Mouse (Mus musculus) limb, embryonic 15.5 days (tissue): ENCODE measurements around the gene Gm14190. TPM values are rescaled to one million over a fixed set of nuclear protein-coding genes. Genes with fewer than 3 reads are reported as not detected.
"Not testable (repeated sequence)": the region's sequence is repeated elsewhere in the genome, so short reads cannot be mapped to it uniquely, and the experiment has no call there.

Source experiments
- ATAC-seq: fragments of 200-750 bp; cut with Nextera tagmentation; 2 replicates; pipeline ENCODE4 v1.8.0; 2017; ENCODE audit warnings: low read depth, moderate TSS enrichment; ENCODE audit not compliant: insufficient number of reproducible peaks, low FRiP score, low TSS enrichment
- H3K27ac ChIP-seq: fragments of 300-500 bp; sonication (generic); 2 replicates; pipeline ENCODE4 v1.5.1; 2015; ENCODE audit warnings: moderate library complexity, mild to moderate bottlenecking, inconsistent platforms
- H3K27me3 ChIP-seq: fragments of 300-500 bp; sonication (generic); 2 replicates; pipeline ENCODE4 v1.6.1; 2015; ENCODE audit warnings: inconsistent platforms
- H3K36me3 ChIP-seq: fragments of 300-500 bp; sonication (generic); 2 replicates; pipeline ENCODE4 v1.6.1; 2015; ENCODE audit warnings: inconsistent platforms
- H3K4me1 ChIP-seq: fragments of 300-500 bp; sonication (generic); 2 replicates; pipeline ENCODE4 v1.6.1; 2015; ENCODE audit warnings: inconsistent platforms
- H3K4me2 ChIP-seq: fragments of 300-500 bp; sonication (generic); 2 replicates; pipeline ENCODE4 v1.6.1; 2015; ENCODE audit warnings: mild to moderate bottlenecking, inconsistent platforms
- H3K4me3 ChIP-seq: fragments of 300-500 bp; sonication (generic); 2 replicates; pipeline ENCODE4 v1.5.1; 2015; ENCODE audit warnings: mild to moderate bottlenecking, inconsistent platforms
- H3K9ac ChIP-seq: fragments of 300-500 bp; sonication (generic); 2 replicates; pipeline ENCODE4 v1.6.1; 2015; ENCODE audit warnings: inconsistent platforms
- H3K9me3 ChIP-seq: fragments of 300-500 bp; sonication (generic); 2 replicates; pipeline ENCODE4 v1.6.1; 2016; ENCODE audit warnings: inconsistent platforms
- WGBS: fragments of 180-500 bp; shearing (Covaris S2); methylation state at CpG from one replicate; pipeline ENCODE4 v1.1.7; 2015; 5-methylcytosine and 5-hydroxymethylcytosine counted together
- polyA plus RNA-seq: library from polyadenylated mRNA; unstranded; fragments of >200 nt; fragmentation: Nextera tagmentation; extraction: Ambion mirVana; gene quantifications from 2 replicates; pipeline ENCODE4 v1.2.1, GENCODE M21; 2015

The Gm14190 gene
- polyA plus RNA-seq, 1 experiment from 2014 or later, result not detected

DNA sequence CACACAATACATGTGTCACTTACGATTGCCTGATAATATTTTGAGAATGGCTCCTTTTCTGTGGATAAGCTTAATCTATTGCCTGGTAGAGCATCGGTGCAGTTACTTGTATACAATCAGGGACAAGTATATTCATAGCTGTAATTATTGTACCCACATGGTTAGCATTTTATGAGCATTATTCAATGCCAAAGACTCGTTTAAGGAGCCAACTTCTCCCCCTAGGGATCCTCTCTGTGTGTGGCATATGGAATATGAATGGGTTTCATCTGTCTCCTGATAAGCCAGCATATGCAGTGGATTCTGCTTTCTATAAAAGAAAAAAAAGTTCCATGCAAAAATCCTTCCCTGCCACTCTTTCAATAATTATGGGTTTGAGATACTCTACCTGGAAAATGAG lies 46.2 kb downstream of the Gm14190 start:
- no peaks in the 10 kb centered on the region for H3K4me1 ChIP-seq
- H3K27ac ChIP-seq, result no peak overlapping the region
- no peak overlapping the region for H3K9ac ChIP-seq
- H3K4me2 ChIP-seq, result no peak overlapping the region
- H3K36me3 ChIP-seq, result no peaks in the 10 kb centered on the region
- no peaks in the 10 kb centered on the region for H3K27me3 ChIP-seq
- ATAC-seq, result no peak
- no peak overlapping the region for H3K4me3 ChIP-seq
- no peaks in the 10 kb centered on the region for H3K9me3 ChIP-seq
- WGBS, result 61% methylated on average over 3 of the region's 3 CpGs

DNA sequence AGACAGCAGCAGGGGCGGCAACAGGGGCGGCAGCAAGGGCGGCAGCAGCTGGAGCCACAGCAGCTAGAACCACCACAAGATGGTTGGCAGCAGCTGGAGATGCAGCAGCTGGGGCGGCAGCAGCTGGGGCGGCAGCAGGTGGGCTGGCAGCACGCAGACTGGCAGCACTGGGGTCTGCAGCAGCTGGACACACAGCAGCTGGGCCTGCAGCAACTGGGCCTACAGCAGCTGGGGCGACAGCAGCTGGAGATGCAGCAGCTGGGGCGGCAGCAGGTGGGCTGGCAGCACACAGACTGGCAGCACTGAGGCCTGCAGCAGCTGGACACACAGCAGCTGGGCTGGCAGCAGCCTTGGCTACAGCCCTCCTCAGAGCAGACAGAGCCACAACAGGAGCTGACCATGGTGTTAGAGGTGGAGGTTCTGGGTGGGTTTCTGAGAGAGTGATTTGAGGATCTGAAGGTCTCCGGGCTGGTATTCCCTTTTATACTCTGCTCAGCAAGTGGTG lies 46.9 kb downstream of the Gm14190 start, which contains the start of gene Krtap4-7:
Gene Krtap4-7 (minus strand): TSS at position 455 of the 505 bp plus-strand sequence.
- H3K4me2 ChIP-seq, H3K4me1 ChIP-seq, H3K27me3 ChIP-seq, H3K9ac ChIP-seq, H3K4me3 ChIP-seq, H3K36me3 ChIP-seq, ATAC-seq, H3K27ac ChIP-seq, H3K9me3 ChIP-seq: not testable (repeated sequence)
- WGBS, result 76% methylated on average over 9 of the region's 9 CpGs

DNA sequence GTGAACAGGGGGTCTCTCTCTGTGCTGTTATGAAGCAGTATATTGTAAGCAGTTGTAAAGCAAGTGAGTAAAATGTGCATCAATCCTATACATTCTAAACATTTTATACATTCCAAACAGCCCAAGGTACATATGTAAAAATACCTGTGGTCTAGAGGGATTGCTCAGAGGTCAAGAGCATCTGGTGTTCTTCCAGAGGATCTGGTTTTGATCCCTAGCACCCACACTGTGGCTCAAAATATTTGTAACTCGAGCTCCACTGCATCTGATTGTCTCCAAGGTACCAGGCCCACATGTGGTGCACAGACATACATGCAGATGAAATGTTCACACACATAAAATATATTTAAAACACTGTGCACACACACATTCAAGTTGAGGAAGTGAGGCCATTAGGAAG lies 49.6 kb downstream of the Gm14190 start:
- H3K4me1 ChIP-seq, result no peaks in the 10 kb centered on the region
- no peak overlapping the region for H3K4me2 ChIP-seq
- ATAC-seq, result no peak
- 15% methylated on average over 1 of the region's 1 CpGs for WGBS
- no peak overlapping the region for H3K27ac ChIP-seq
- no peaks in the 10 kb centered on the region for H3K27me3 ChIP-seq
- H3K9ac ChIP-seq, result no peak overlapping the region
- H3K9me3 ChIP-seq, result no peaks in the 10 kb centered on the region
- no peak overlapping the region for H3K4me3 ChIP-seq
- H3K36me3 ChIP-seq, result no peaks in the 10 kb centered on the region

Other genes starting within 250 kb of the Gm14190 start
- 23.0 and 24.2 TPM in 2 replicates for gene Krt23, start 197.6 kb downstream of the Gm14190 start, polyA plus RNA-seq
- 0.15 TPM in 1 of 2 replicates, not detected in the other for gene Krt39, start 169.4 kb downstream of the Gm14190 start, polyA plus RNA-seq
- not detected in 2 replicates for gene Krt40, start 147.6 kb downstream of the Gm14190 start, polyA plus RNA-seq
- gene Krtap3-3, start 139.9 kb downstream of the Gm14190 start, polyA plus RNA-seq, result 4.0 and 5.6 TPM in 2 replicates
- gene Krtap3-2, start 133.9 kb downstream of the Gm14190 start, polyA plus RNA-seq, result 0.24 TPM in 1 of 2 replicates, not detected in the other
- not detected in 2 replicates for gene Gm11939, start 131.3 kb downstream of the Gm14190 start, polyA plus RNA-seq
- gene Krtap3-1, start 124.1 kb downstream of the Gm14190 start, polyA plus RNA-seq, result 6.4 and 15.3 TPM in 2 replicates
- 0.22 TPM in 1 of 2 replicates, not detected in the other for gene Krtap1-5, start 109.7 kb downstream of the Gm14190 start, polyA plus RNA-seq
- not detected in 2 replicates for gene Krtap1-4, start 107.1 kb downstream of the Gm14190 start, polyA plus RNA-seq
- gene Krtap1-3, start 99.4 kb downstream of the Gm14190 start, polyA plus RNA-seq, result not detected in 2 replicates
- gene Krtap9-3, start 92.6 kb downstream of the Gm14190 start, polyA plus RNA-seq, result not detected in 2 replicates
- not detected in 2 replicates for gene Gm11938, start 87.4 kb downstream of the Gm14190 start, polyA plus RNA-seq
- gene Gm11937, start 80.6 kb downstream of the Gm14190 start, polyA plus RNA-seq, result not detected in 2 replicates
- not detected in 2 replicates for gene Krtap2-4, start 75.9 kb downstream of the Gm14190 start, polyA plus RNA-seq
- gene Gm11562, start 70.3 kb downstream of the Gm14190 start, polyA plus RNA-seq, result not detected in 2 replicates
- not detected in 2 replicates for gene Krtap4-1, start 62.5 kb downstream of the Gm14190 start, polyA plus RNA-seq
- gene Krtap4-2, start 55.7 kb downstream of the Gm14190 start, polyA plus RNA-seq, result not detected in 2 replicates
- not detected in 2 replicates for gene Krtap4-7, start 46.7 kb downstream of the Gm14190 start, polyA plus RNA-seq
- gene Gm11555, start 40.5 kb downstream of the Gm14190 start, polyA plus RNA-seq, result not detected in 2 replicates
- gene Gm11563, start 31.8 kb downstream of the Gm14190 start, polyA plus RNA-seq, result not detected in 2 replicates
- gene Krtap4-6, start 24.8 kb downstream of the Gm14190 start, polyA plus RNA-seq, result not detected in 2 replicates
- not detected in 2 replicates for gene Gm14180, start 43.5 kb upstream of the Gm14190 start, polyA plus RNA-seq
- gene Gm11595, start 82.2 kb upstream of the Gm14190 start, polyA plus RNA-seq, result not detected in 2 replicates
- gene Krtap4-8, start 90.0 kb upstream of the Gm14190 start, polyA plus RNA-seq, result not detected in 2 replicates
- gene Krtap4-9, start 94.5 kb upstream of the Gm14190 start, polyA plus RNA-seq, result not detected in 2 replicates
- not detected in 2 replicates for gene Gm11596, start 102.7 kb upstream of the Gm14190 start, polyA plus RNA-seq
- not detected in 2 replicates for gene Gm11569, start 108.2 kb upstream of the Gm14190 start, polyA plus RNA-seq
- gene Gm11554, start 113.7 kb upstream of the Gm14190 start, polyA plus RNA-seq, result not detected in 2 replicates
- gene Krtap4-13, start 119.2 kb upstream of the Gm14190 start, polyA plus RNA-seq, result not detected in 2 replicates
- gene Gm11564, start 124.9 kb upstream of the Gm14190 start, polyA plus RNA-seq, result not detected in 2 replicates
- gene 2300003K06Rik, start 147.3 kb upstream of the Gm14190 start, polyA plus RNA-seq, result not detected in 2 replicates
- gene Krtap4-16, start 160.9 kb upstream of the Gm14190 start, polyA plus RNA-seq, result not detected in 2 replicates
- gene Gm11568, start 167.2 kb upstream of the Gm14190 start, polyA plus RNA-seq, result not detected in 2 replicates
- gene Gm11559, start 173.7 kb upstream of the Gm14190 start, polyA plus RNA-seq, result not detected in 2 replicates
- not detected in 2 replicates for gene Krtap9-1, start 182.6 kb upstream of the Gm14190 start, polyA plus RNA-seq
- gene Gm11567, start 188.4 kb upstream of the Gm14190 start, polyA plus RNA-seq, result not detected in 2 replicates
- gene Krtap31-1, start 217.2 kb upstream of the Gm14190 start, polyA plus RNA-seq, result not detected in 2 replicates
- gene Gm11565, start 224.0 kb upstream of the Gm14190 start, polyA plus RNA-seq, result not detected in 2 replicates
- gene Krtap31-2, start 245.6 kb upstream of the Gm14190 start, polyA plus RNA-seq, result not detected in 2 replicates